Comparison of ENCODE assay signal across 9 mouse cellular contexts in the genomic region with DNA sequence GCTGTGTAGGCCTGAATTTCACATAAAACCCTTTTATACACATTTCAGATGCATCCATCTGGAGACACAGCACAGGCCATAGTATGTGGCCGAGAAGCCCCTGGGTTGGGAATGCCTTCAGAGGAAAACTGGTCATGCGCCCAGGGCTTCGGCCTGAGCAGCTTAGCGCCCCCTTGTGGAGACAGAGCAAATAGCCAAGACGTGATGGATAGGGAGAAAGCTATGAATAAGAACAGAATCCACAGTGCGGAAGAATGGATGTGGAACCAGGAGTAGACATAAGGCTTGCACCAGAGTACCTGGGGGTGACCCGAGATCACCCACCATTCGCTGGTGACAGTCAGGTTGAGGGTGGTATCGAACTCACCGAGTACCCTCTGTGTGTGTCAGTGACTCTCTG. TPM values are rescaled to one million over a fixed set of nuclear protein-coding genes. Genes with fewer than 3 reads are reported as not detected.
DNase-seq lines count a peak whose midpoint lies in the region; ATAC-seq and TF ChIP-seq lines count a peak whose summit lies in the region.
"Had no signal": no experiment of that assay in that cellular context is flagged by ENCODE, and none has a peak within 500 bp of the region (broad histone marks: within the 10 kb centered on the region; RNA-seq: fewer than 3 reads in every experiment).

No protein-coding gene starts in this region.

- peak overlapping the region; percentile 52; the same call in 1 of the 2 replicates for H3K27ac ChIP-seq in midbrain, postnatal 0 days (ENCODE audit: low read depth, low read length)

- H3K4me3 ChIP-seq in midbrain, postnatal 0 days (ENCODE audit: low read depth, low read length), result no peak overlapping the region
- H3K4me3 ChIP-seq: myocyte had no signal

- no peak overlapping the region for H3K9ac ChIP-seq in midbrain, postnatal 0 days (replicated peaks; ENCODE audit: low read length, poor library complexity, severe bottlenecking)

- TF ChIP-seq CTCF in Patski (IDR thresholded peaks at IDR 0.05), result no peak
- TF ChIP-seq CTCF in midbrain, postnatal 0 days (IDR thresholded peaks at IDR 0.05), result peak; percentile 98

- DNase-seq in ovary, postnatal 36 days (ENCODE audit: low spot score), result peak; percentile 45
- DNase-seq in ovary, adult 18-20 months (ENCODE audit: low spot score), result no peak
- no peak for DNase-seq in Patski (ENCODE audit: low read depth, low spot score)
- peak; percentile 88 for DNase-seq in embryo, embryonic 10 days (ENCODE audit: low spot score)
- DNase-seq in heart, postnatal 36 days, result peak; percentile 58 to 68
- DNase-seq in left cerebral cortex, postnatal 25 days (ENCODE audit: low spot score in 2 of 2), result peak; percentile 49 to 65
- peak; percentile 86 for DNase-seq in midbrain, postnatal 0 days (ENCODE audit: low spot score)
- peak; percentile 34 for DNase-seq in thymus, postnatal 25 days

- H3K9me3 ChIP-seq in midbrain, postnatal 0 days (ENCODE audit: low read length), result no peaks in the 10 kb centered on the region

- no peak overlapping the region for H3K4me2 ChIP-seq in midbrain, postnatal 0 days (ENCODE audit: low read depth, low read length, poor library complexity, severe bottlenecking)

- POLR2A ChIA-PET in Patski (lab: Charles Lee), result interaction anchor here (0.6 kb wide), 1 partner anchor 18 kb away, joined by 3 read pairs; no protein-coding TSS in a partner anchor

- H3K36me3 ChIP-seq in midbrain, postnatal 0 days (ENCODE audit: insufficient read depth, low read length), result peaks cover 36% of the 10 kb centered on the region

- peak; percentile 55 for ATAC-seq in Patski
- peak; percentile 28; the same call in 1 of the 2 replicates for ATAC-seq in midbrain, postnatal 0 days (ENCODE audit: low FRiP score)

- CTCF ChIA-PET in Patski (lab: Charles Lee), result interaction anchor here (0.8 to 2.4 kb wide), 28 partner anchors 10 to 230 kb away, joined by 3 to 11 read pairs (median 4); no protein-coding TSS in a partner anchor

- in situ Hi-C loops in Patski (cut with MboI; ENCODE audit: low pct_unique_long_range_greater_than_20kb), result loop anchor here (5.0 kb wide), 1 partner anchor 62 kb away; no protein-coding TSS in a partner anchor

- intact Hi-C loops in heart, postnatal 36 days (cut with DNase I), result loop anchor here (5.0 kb wide), 2 partner anchors 37 to 67 kb away; no protein-coding TSS in a partner anchor
- intact Hi-C loops in left cerebral cortex, postnatal 25 days (cut with DNase I), result no loop called here

- WGBS in midbrain, postnatal 0 days, result 29% methylated on average over 10 of the region's 10 CpGs

- H3K27me3 ChIP-seq in Patski, result no peaks in the 10 kb centered on the region
- H3K27me3 ChIP-seq in midbrain, postnatal 0 days (ENCODE audit: insufficient read depth, low read length), result no peaks in the 10 kb centered on the region

- H3K4me1 ChIP-seq in midbrain, postnatal 0 days (ENCODE audit: insufficient read depth, low read length), result no peaks in the 10 kb centered on the region

RNA-seq across cellular contexts. Expression of gene Cerk, which starts 45.6 kb away (rescaled TPM):
- polyA plus RNA-seq in Patski (2021), result 46.2 TPM
- total RNA-seq in heart, postnatal 36 days (2021), result 10 to 100 TPM; 28.0 to 28.1 TPM
- total RNA-seq in left cerebral cortex, postnatal 25 days (2021), result 10 to 100 TPM; 53.6 to 55.1 TPM
- 35.8 and 37.0 TPM in 2 replicates for total RNA-seq in midbrain, postnatal 0 days (2014; rRNA removed)
- 21.6 and 21.9 TPM in 2 replicates for polyA plus RNA-seq in midbrain, postnatal 0 days (2015; fragmentation: Nextera tagmentation; extraction: Ambion mirVana)

Comparison
In these comparisons a context has a peak if more than half of its experiments do, and no peak if none do; other contexts are left out.
1. DNase-seq: peak in ovary, postnatal 36 days (single experiment), embryo, embryonic 10 days (single experiment), heart, postnatal 36 days (2 of 2), left cerebral cortex, postnatal 25 days (2 of 2), midbrain, postnatal 0 days (single experiment) and thymus, postnatal 25 days (single experiment); none in ovary, adult 18-20 months (single experiment) and Patski (single experiment).